Mouse (Mus musculus) brown adipose tissue, adult 24 weeks (tissue): ENCODE measurements at regions not wholly inside any gene's neighbourhood (a gene's known extent, or its start where the extent isn't known, plus 50 kb on each side); places are given as distances from the start of the nearest gene placed in this dataset.

ENCODE experiments used
- H3K27ac ChIP-seq: fragments of 200-500 bp; replicated peaks from 2 replicates; pipeline ENCODE4 v1.5.1; 2012; ENCODE audit warnings: low read depth, mild to moderate bottlenecking, low read length
- H3K4me1 ChIP-seq: fragments of 200-500 bp; 2 replicates; pipeline ENCODE4 v1.6.1; 2012; ENCODE audit warnings: low read length, mixed read lengths; ENCODE audit not compliant: control insufficient read depth, insufficient read depth, insufficient read length
- H3K4me3 ChIP-seq: fragments of 200-500 bp; 2 replicates; pipeline ENCODE4 v1.5.1; 2012; ENCODE audit warnings: low read depth, mild to moderate bottlenecking, low read length, moderate library complexity; ENCODE audit not compliant: insufficient read depth

DNA sequence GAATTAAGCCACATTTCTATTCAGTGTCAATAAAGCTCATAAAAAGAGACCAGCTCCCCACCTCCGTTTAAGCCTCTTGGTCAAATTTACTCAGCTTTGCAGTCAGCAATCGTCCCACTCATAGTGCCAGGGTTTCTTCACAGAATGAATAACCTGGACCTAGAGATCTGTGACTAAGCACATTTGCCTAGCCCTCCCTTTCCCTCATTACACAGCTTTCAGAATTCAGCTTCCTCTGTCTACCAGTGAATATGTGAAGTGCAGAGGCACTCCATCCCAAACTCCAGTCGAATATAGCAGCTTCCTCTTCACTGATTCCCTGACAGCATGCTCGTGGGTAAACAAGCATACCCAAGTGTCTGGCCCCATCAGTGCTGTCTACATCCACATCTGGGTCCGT lies 54.3 kb upstream of the Rps6ka3 start:
- Histone ChIP-seq H3K4me3 (no peak overlapping the region), H3K27ac (no peak overlapping the region), H3K4me1 (no peaks in the 10 kb centered on the region; the same call in 1 of the 2 replicates)

DNA sequence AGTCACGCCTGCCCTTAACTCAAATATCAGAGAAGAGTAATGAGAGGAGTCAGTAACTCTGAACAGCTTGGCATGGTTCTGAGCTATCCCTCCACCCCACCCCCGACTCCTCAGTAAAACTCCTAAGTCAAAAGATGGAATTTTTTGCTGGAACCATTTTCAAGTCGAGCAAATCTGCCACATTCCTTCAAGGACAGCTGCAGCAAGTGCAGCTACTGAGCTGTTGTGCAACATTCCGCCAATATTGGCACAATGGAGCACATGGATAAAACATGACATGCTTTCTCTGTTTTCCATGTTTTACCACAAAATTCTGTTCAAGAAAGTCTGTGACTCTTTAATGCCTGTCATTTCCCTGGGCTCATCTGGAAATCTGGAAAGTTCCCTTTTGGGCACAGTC lies 53.1 kb upstream of the Rps6ka3 start:
- H3K4me3 ChIP-seq, result no peak overlapping the region
- no peak overlapping the region for H3K27ac ChIP-seq
- no peaks in the 10 kb centered on the region; the same call in 1 of the 2 replicates for H3K4me1 ChIP-seq

DNA sequence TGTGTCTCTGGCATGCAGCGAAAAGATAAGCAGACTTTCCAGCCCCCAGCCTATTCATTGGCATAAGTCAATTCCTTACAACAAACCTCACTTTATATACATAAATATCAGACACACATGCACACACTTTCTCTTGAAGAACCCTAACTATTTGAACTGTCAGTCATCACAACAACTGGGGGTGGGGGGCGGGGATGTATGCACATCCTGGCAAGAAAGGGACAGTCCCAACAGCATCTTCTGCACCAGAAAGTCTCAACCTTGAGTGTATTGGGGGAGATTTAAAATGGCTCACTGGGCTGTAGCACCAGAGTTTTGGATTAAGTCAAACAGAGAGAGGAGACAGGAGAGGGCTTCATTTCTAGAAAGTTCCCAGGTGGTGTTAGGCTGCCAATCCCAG lies 50.4 kb upstream of the Rps6ka3 start:
- H3K27ac ChIP-seq, result no peak overlapping the region
- H3K4me1 ChIP-seq, result no peaks in the 10 kb centered on the region; the same call in 1 of the 2 replicates
- no peak overlapping the region for H3K4me3 ChIP-seq
